Mouse (Mus musculus) CD4-positive, CD25-positive, alpha-beta regulatory T cell, adult 2 months (primary cell): ENCODE measurements around the gene Ralgapa1.
A peak's percentile ranks its signal among the peaks of the same experiment; 100 is the strongest.
"Not testable (repeated sequence)": the region's sequence is repeated elsewhere in the genome, so short reads cannot be mapped to it uniquely, and the experiment has no call there.

ENCODE experiments used
- DNase-seq: peaks from one replicate; pipeline ENCODE4 v3.0.0-alpha.2; 2012; ENCODE audit warnings: low read depth, low spot score

Gene Ralgapa1

DNA sequence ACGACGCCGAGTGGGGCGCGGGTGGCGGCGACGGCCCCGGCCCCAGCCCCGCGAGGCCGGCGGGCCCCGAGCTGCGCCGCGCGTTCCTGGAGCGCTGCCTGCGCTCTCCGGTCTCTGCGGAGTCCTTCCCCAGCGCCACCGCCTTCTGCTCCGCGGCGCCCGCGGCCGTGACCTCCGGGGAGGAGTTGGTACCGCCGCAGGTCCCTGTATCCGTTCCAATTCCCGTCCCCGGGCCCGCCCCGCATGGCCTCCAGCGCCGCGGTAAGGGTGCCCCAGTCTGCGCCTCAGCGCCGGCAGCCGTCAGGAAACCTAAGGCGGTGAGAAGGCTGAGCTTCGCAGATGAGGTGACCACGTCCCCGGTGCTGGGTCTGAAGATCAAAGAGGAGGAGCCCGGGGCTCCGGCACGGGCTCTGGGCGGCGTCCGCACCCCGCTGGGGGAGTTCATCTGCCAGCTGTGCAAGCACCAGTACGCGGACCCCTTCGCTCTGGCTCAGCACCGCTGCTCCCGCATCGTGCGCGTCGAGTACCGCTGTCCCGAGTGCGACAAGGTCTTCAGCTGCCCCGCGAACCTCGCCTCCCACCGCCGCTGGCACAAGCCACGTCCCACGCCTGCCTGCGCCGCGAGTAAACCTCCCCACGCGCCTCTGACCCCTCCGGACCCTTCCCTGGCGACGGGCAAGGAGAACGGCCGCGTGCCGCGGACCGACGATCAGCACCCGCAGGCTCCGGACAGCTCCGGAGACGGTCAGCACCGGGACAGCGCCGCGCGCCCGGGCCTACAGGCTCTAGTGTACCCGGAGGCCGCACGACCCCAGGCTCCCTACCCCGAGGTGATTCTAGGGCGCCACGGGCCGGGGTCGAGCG is 221.1 kb downstream of the Ralgapa1 start:
- peak; percentile 20 for DNase-seq

DNA sequence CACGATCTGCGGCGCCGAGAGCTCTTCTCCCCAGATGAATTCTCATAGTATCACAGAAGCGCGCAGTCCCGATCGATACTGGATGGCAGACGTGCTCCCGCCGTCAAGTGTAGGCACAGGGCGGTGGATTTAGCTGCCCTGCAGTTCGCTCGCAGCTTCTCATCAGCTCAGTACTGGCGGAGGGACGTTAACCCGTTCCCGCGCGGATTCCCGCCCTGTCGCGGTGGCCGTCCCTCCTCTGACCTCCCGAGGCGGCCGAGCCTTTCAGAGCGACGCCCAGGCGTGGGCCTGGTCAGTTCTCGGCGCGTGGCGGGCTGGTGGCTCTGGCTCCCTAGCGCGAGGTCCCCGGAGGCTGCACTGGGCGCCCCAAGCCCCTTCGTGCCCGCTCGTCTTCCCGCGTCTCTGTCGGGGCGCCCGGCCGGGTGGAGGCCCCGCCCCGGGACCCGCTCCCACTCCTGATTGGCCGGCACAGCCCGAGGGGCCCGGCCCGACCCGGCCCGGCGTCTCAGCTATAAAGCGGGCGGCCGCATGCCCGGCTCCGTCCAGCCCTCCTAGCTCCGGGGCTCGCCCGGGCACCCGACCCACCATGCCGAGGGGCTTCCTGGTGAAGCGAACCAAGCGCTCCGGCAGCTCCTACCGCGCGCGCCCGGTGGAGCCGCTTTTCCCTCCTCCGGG is 221.9 kb downstream of the Ralgapa1 start, which contains the start of gene Insm2:
Gene Insm2, plus strand, starts transcription at position 541 of the 675 bp plus-strand sequence.
- DNase-seq = no peak

DNA sequence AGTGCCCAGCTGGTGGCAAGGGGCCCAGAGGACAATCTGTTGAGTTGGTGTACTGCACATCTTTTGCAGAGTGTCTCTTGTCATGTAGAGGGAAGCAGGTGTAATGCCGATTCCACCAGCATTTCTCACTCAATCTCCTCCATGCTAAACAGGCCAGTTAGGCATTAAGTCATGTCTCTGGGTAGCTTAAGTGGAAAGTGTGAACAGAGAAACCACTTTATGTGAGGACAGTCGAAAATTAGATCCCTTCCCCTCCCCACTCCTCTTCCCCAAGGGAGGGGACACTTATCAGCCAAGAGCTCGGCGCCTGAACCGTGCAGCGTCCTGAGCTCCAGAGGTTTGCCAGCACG is 222.5 kb downstream of the Ralgapa1 start:
- DNase-seq = no peak

DNA sequence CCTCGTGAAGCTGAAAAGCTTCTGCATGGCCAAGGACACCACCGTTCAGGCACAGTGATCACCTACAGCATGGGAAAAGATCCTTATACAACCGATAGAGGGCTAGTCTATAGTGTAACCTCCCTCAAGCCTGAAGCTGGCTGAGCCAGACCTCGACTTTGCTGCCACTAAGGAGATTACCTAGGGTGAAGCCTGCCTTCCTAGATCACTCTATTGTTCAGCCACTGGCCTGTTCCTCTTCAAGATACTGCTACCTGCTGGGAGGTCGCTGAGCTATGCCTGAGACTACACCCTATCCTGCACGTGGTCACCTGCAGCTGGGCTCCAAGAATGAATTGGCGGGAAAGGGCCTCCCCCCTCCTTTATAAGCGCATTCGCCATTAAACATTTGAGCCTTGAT is 234.0 kb downstream of the Ralgapa1 start:
- DNase-seq = not testable (repeated sequence)

DNA sequence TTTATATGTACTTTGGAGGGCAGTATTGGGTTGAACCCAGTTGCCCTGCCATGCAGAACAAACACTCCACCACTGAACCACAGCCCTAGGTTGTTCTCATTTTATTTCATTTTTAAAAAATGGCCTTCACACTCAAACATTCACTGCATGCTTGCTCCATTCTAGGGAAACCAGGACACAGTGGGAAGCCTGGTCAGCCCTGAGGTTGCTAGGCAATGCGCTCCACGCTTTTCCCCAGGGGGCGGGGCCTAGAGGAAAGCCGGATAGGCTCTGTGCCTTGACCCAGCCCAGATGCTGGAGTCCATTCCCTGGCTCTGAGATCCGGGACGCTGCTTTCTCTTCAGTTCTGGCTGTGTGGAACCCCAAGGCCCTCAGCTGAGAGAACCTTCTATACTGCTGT is 247.2 kb downstream of the Ralgapa1 start:
- DNase-seq = no peak

DNA sequence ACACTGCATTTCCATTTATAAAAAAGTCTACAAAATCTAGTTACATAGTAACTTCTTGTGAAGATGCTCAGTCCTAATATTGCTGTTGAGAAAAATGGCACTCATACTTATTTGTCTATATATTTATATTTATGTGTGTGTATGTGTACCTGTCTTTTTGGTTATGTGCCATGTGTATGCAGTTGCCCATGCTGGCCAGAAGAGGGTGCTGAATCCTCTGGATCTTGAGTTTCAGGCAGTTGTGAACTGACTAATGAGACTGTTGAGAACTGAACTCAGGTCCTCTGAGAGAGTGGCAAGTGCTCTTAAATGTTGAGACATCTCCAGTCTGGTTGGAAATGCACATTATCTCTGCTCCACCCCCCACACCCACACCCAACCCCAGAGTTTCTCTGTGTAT is 247.9 kb downstream of the Ralgapa1 start:
- no peak for DNase-seq

DNA sequence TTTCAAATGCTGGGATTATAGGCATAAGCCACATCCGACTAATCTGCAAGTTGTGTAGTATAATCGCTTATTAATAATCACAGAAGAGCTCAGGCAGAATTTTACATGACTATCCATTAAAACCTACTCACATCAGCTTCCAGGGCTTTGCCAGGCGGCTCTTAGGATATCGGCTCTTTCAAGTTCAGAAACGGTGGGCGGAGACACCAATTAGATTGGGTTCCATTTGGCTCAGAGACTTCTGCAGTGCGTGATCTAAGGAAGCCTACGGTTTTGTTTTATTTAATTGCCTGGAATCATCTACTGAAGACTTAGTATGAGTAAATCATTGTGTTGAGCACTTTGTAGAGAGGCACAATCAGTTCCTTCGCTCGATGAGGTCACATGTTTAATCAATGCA is 249.3 kb downstream of the Ralgapa1 start:
- DNase-seq = no peak

DNA sequence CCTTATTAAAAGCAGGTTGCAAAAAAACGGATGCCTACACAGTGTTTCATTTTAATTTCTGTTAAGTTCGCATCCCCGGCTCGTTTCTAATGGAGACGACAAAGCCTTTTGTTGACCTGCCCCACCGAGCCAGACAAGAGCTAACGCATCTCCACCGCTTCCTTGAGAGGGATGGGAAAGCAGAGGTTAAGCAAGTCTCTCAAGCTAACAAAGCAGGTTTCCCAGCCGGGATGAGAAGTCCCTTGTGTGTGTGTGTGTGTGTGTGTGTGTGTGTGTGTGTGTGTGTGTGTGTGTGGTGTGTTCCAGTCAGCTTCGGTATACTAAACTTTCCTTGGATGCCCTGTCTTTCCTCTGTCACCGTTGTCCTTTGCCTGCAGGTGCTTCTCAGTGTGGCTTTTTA is 249.8 kb downstream of the Ralgapa1 start:
- DNase-seq = no peak

DNA sequence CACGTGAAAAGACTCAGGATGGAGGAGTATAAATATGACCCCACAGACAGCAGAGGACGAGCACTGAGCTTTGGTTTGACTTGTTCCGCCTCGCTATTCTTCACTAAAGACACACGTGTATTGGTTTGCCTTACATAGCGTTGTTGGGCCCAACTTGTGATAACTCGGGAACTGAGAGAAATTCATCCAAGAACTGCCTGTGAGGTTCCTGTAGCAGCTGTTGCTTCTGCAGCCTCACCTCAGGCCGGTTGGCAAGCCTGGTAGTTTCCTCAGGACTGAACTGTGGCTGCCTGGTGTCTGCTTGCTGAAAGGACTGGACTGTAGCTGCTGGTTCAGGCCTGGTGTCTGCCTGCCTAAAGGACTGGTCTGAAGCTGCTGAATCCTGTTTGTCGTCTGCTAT is 250.3 kb downstream of the Ralgapa1 start:
- no peak for DNase-seq

DNA sequence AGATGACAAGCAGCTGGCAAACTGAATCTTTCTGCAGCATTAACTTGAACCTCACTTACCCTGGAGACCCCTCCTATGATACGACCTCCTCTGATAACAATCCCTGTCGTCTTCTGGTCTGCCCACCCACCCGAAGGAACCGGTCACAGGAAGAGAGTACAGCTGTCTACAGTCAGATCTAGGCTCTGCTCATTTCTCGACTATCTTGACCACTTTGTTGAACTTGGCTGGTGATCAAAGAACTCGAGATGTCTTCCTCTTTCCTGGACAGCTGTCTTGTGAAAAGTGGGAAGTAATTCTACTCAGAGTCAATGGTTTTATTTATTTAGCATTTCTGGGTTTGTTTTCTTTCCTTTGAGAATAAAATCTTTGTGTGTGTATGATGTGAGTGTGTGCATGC is 251.3 kb downstream of the Ralgapa1 start:
- no peak for DNase-seq

DNA sequence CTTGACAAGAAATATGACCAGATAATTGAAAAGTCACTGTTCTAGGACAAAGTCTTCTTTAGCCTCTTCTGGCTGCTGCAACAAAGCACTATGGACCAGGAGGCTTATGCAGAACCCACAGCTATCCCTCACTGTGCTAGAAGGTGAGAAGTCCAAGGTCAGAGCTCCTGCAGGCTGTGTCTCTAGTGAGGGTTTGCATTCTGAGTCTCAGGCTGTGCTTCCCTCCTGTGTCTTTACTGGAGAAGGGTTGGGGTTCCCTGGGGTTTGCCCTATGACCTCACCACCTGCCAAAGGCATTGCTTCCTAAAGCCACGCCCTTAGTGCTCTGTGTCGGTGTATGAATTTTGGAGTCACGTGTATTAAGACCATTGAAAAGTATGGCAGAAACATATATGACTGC is 252.5 kb downstream of the Ralgapa1 start:
- DNase-seq = no peak

DNA sequence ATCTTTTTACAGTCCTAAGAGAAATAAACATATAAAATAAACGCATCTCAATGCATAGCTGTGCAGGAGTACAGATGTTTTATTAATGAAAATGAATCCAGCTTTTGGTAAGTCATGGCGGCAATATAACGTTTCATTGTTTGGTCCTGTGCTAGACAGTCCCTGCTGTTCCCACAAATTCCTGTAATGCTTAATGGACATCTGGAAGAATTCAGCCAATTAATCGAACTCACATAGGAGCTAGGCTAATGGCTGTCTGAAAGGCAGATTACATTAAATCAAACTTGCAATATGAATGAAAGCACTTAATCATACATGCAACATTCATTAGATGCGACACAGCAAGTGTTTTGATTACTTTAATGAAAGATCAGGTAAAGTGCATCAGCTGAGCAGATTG is 254.1 kb downstream of the Ralgapa1 start:
- DNase-seq = no peak

DNA sequence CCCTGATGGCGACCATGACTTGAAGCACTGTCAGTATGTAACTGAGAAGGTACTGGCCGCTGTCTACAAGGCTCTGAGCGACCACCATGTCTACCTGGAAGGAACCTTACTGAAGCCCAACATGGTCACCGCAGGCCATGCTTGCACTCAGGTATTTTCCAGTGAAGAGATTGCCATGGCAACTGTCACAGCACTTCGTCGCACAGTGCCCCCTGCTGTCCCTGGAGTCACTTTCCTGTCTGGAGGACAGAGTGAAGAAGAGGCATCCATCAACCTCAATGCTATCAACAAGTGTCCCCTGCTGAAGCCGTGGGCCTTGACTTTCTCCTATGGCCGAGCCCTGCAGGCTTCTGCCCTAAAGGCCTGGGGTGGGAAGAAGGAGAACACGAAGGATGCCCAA is 255.1 kb downstream of the Ralgapa1 start:
- peak; percentile 22 for DNase-seq

DNA sequence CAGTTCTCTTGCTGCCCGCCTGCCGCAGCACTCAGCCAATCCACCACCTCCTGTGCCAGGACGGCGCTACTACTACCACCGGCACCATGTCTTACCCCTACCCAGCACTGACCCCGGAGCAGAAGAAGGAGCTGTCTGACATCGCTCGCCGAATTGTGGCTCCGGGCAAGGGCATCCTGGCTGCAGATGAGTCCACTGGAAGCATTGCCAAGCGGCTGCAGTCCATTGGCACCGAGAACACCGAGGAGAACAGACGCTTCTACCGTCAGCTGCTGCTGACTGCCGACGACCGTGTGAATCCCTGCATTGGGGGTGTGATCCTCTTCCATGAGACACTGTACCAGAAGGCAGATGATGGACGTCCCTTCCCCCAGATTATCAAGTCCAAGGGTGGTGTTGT is 255.8 kb downstream of the Ralgapa1 start, which contains the start of gene Aldoart2:
Gene Aldoart2, plus strand, starts transcription at position 34 of the 400 bp plus-strand sequence.
- no peak for DNase-seq

DNA sequence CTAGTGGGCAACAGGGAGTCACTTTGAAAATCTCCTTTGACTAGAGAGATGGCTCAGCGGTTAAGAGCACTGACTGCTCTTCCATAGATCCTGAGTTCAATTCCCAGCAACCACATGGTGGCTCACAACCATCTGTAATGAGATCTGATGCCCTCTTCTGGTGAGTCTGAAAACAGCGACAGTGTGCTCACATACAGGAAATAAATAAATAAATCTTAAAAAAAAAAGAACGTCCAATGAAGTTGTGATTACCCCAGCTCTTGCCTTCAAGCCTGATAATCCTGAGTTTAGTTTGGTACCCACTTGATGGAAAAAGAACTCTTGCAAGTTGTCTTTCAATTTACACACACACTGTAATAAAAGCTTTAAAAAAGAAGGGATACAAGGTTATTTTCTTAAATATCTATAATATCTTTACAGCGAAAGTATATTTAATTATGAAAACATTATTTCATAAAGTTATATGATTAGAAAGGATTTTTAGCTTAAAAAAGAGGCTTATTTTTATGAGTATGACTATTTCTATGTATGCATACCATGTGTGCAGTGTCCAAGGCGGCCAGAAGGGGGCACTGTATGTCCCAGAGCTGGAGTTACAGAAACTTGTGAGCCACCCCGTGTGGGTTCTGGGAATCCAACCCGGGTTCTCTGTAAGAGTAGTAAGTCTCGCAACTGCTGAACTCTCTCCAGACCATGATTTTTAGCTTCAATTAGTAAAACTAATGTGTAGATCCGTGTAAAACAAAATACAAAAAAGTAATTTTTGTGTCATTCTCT is 256.6 kb downstream of the Ralgapa1 start:
- peak; percentile 13 for DNase-seq

DNA sequence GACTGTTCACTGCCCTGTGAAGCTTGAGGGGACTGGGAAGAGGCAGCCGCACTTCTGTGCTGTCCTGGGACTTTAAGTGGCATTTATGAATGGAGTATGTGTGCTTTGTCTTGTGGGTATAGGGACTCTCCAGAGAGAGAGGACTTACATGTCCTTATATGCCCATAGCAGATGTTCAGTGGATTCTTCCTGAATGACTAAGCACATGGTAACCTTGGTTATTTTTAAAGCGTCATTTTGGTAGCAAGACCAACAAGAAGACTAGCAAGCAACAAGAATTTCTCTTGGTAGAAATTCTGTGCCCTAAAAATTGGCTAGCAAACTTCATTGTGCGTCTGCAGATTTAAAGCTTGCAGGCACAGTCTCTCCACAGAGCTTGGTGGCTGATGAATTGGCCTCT is 257.2 kb downstream of the Ralgapa1 start:
- DNase-seq = no peak

DNA sequence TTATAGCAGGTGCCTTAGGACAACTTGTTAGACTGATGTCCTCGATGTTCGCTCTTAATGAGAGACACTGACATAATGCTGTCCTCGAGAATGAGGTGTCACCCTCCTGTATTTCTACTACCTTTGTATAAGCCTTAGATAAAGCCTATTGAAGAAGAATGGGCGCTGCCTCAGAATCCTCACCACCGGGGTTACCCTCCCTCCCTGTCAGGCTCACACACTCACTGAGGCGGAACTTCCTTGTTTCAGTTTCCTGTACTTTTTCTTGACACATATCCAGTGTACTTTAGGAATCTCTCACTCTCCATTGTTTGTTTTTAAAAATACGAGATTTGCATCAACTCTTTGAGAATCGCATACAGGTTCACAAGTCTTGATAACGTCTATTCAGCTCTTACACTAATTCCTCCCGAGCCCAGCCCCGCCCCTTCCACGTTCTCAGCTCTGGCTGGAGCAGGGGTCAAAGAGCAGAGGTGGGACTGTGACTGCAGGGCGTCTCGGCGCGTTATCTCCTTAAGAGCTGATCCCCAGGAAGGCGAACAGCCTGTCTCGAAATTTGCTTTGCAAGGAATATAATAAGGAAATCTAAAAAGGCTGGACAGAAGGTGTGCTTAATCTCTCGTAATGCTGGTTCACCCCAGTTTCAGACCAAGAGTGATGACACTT is 260.8 kb downstream of the Ralgapa1 start:
- peak; percentile 46 for DNase-seq

DNA sequence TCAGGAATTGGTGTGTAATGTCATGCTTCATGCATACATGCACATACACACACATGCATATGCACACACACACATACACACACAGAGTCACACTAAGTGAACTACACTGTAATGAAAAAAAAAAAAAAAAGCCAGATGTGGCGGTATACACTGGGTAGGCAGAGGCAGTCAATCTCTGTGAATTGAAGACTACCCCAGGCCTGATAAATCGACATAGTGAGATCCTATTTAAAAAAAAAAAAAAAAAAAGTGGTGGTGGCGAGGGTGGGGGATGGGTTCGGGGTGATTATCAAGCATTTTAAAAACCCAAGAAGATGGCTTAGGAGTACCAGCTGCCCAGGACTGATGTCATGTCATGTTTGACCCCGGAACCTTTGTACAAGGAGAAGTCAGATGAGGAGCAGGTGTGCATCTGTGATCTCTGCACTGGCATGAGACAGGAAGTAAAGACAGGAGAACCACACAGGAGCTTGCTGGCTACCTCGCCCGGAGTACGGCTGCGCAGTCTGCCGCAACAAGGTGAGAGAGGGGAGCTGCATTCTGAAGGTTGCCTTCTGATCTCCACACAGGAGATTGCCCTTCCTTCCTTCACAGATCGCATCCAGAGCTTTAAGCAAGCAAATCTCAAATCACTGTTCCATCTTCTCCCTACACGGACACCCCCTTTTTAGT is 261.6 kb downstream of the Ralgapa1 start:
- peak; percentile 20 for DNase-seq

DNA sequence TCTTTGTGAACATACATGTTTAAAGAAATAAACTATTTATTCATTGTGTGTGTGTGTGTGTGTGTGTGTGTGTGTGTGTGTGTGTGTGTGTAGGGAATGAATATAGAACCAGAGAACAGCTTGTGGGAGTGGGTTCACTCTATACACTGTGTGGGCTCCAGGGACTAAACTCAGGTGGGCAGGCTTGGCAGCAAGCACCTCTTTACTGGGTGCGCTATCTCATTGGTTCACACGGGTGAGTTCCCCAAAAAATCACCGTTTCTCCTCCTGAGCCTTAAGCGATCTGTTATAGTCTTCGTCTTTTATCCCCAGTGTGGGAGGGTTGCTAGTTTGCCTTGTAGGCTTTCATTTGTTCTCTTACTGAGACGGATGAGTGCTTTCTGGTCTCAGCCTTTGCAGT is 263.1 kb downstream of the Ralgapa1 start:
- DNase-seq = no peak

DNA sequence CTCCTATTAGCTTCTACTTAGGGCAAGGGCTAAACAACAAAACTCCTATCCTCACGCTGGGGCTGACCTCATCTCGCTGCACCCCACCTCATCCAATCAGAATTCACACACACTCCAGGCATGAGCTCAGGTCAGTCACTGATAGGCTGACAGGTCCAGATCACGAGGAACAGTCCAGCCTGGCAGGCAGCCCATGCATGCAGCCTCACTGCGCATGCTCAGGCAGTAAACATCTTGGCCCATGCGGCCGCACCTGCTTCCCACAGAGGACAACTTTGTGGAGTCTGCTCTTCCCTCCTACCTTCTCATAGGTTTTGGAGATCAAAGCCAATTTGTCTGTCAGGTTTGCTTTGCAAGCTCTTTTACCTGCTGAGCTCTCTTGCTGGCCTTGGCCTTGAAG is 266.1 kb downstream of the Ralgapa1 start:
- not testable (repeated sequence) for DNase-seq
